9 mouse cellular contexts compared by ENCODE assay signal in the genomic region with DNA sequence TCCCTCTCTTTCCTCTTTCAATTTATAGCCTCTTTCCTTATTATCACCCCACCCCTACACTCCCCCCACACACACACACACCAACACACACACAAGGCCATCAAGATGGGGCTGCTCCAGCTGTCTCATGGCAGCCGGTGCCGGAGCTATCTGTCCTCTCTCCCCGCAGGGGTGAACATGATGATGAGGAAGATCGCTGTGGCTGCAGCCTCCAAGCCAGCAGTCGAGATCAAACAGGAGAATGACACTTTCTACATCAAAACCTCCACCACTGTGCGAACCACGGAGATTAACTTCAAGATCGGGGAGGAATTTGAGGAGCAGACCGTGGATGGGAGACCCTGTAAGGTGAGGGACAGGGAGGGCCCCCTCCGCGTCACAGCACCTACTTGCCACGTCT. TPM values are rescaled to one million over a fixed set of nuclear protein-coding genes. Genes with fewer than 3 reads are reported as not detected.
DNase-seq lines count a peak whose midpoint lies in the region; ATAC-seq and TF ChIP-seq lines count a peak whose summit lies in the region.
"Had no signal": no experiment of that assay in that cellular context is flagged by ENCODE, and none has a peak within 500 bp of the region (broad histone marks: within the 10 kb centered on the region; RNA-seq: fewer than 3 reads in every experiment).

No protein-coding gene starts in this region.

- peak overlapping the region; percentile 55 for H3K4me2 ChIP-seq in heart, postnatal 0 days (ENCODE audit: low read depth, low read length)
- H3K4me2 ChIP-seq in embryonic facial prominence, embryonic 13.5 days = peak overlapping the region; percentile 73
- peak overlapping the region; percentile 54 for H3K4me2 ChIP-seq in intestine, embryonic 14.5 days (ENCODE audit: low read length)
- peak overlapping the region; percentile 34 for H3K4me2 ChIP-seq in midbrain, embryonic 15.5 days

- peaks cover 10% of the 10 kb centered on the region for H3K4me1 ChIP-seq in heart, postnatal 0 days (ENCODE audit: control insufficient read depth, insufficient read depth)
- peaks cover 61% of the 10 kb centered on the region for H3K4me1 ChIP-seq in embryonic facial prominence, embryonic 13.5 days
- peaks cover 42% of the 10 kb centered on the region for H3K4me1 ChIP-seq in intestine, embryonic 14.5 days (replicated peaks; ENCODE audit: control insufficient read depth, insufficient read depth, low read length)
- peaks cover 51% of the 10 kb centered on the region for H3K4me1 ChIP-seq in midbrain, embryonic 15.5 days

- ATAC-seq in heart, postnatal 0 days (ENCODE audit: insufficient read depth, low read depth) = no peak
- no peak for ATAC-seq in embryonic facial prominence, embryonic 13.5 days (ENCODE audit: insufficient number of reproducible peaks, insufficient read depth, low FRiP score, low TSS enrichment, low read depth)
- no peak for ATAC-seq in intestine, embryonic 14.5 days (replicated peaks; ENCODE audit: low FRiP score, low TSS enrichment, low read depth)
- no peak for ATAC-seq in midbrain, embryonic 15.5 days (replicated peaks)

- DNase-seq in heart, postnatal 0 days (ENCODE audit: low spot score) = no peak
- DNase-seq in heart, postnatal 14 days = no peak
- DNase-seq in intestine, embryonic 14.5 days (ENCODE audit: low spot score) = no peak
- DNase-seq in gastrocnemius, adult 8-10 months (ENCODE audit: low spot score in 2 of 2) = no peak
- no peak for DNase-seq in gastrocnemius, postnatal 14 days
- no peak for DNase-seq in urinary bladder, adult 2 months (ENCODE audit: low spot score)

- H3K36me3 ChIP-seq in heart, postnatal 0 days (replicated peaks; ENCODE audit: control insufficient read depth, insufficient read depth, low read length) = no peaks in the 10 kb centered on the region
- H3K36me3 ChIP-seq in embryonic facial prominence, embryonic 13.5 days = peaks cover 33% of the 10 kb centered on the region
- H3K36me3 ChIP-seq in intestine, embryonic 14.5 days (ENCODE audit: control insufficient read depth, insufficient read depth, low read length) = no peaks in the 10 kb centered on the region
- no peaks in the 10 kb centered on the region for H3K36me3 ChIP-seq in midbrain, embryonic 15.5 days (replicated peaks)

- H3K4me3 ChIP-seq in heart, postnatal 0 days (ENCODE audit: low read depth, low read length) = peak overlapping the region; percentile 35
- H3K4me3 ChIP-seq in embryonic facial prominence, embryonic 13.5 days = peak overlapping the region; percentile 58
- H3K4me3 ChIP-seq in intestine, embryonic 14.5 days (ENCODE audit: low read depth, low read length) = peak overlapping the region; percentile 32
- H3K4me3 ChIP-seq in midbrain, embryonic 15.5 days = peak overlapping the region; percentile 8; the same call in 1 of the 2 replicates

- H3K27ac ChIP-seq in heart, postnatal 0 days (ENCODE audit: low read depth) = no peak overlapping the region
- peak overlapping the region; percentile 88 for H3K27ac ChIP-seq in embryonic facial prominence, embryonic 13.5 days
- peak overlapping the region; percentile 54; the same call in 1 of the 2 replicates for H3K27ac ChIP-seq in intestine, embryonic 14.5 days (ENCODE audit: low read depth)
- no peak overlapping the region; the same call in 1 of the 2 replicates for H3K27ac ChIP-seq in midbrain, embryonic 15.5 days
- H3K27ac ChIP-seq: macrophage had no signal

- 13% methylated on average over 12 of the region's 12 CpGs for WGBS in heart, postnatal 0 days
- 20% methylated on average over 12 of the region's 12 CpGs for WGBS in embryonic facial prominence, embryonic 13.5 days
- WGBS in intestine, embryonic 14.5 days = 21% methylated on average over 12 of the region's 12 CpGs
- WGBS in midbrain, embryonic 15.5 days = 16% methylated on average over 12 of the region's 12 CpGs

- peak overlapping the region; percentile 32; the same call in 1 of the 2 replicates for H3K9ac ChIP-seq in heart, postnatal 0 days (replicated peaks; ENCODE audit: low read depth, low read length)
- H3K9ac ChIP-seq in embryonic facial prominence, embryonic 13.5 days = peak overlapping the region; percentile 64
- H3K9ac ChIP-seq in intestine, embryonic 14.5 days (ENCODE audit: low read length) = peak overlapping the region; percentile 38
- no peak overlapping the region for H3K9ac ChIP-seq in midbrain, embryonic 15.5 days

- TF ChIP-seq CTCF in heart, postnatal 0 days (IDR thresholded peaks at IDR 0.05; ENCODE audit: low read depth) = no peak

- H3K27me3 ChIP-seq in heart, postnatal 0 days (ENCODE audit: control insufficient read depth, insufficient read depth, low read length) = peaks cover 65% of the 10 kb centered on the region
- H3K27me3 ChIP-seq in embryonic facial prominence, embryonic 13.5 days = no peaks in the 10 kb centered on the region
- peaks cover 27% of the 10 kb centered on the region for H3K27me3 ChIP-seq in intestine, embryonic 14.5 days (replicated peaks; ENCODE audit: control insufficient read depth, insufficient read depth, low read length)
- no peaks in the 10 kb centered on the region for H3K27me3 ChIP-seq in midbrain, embryonic 15.5 days (replicated peaks)

- intact Hi-C loops in heart, postnatal 14 days (cut with DNase I) = no loop called here
- intact Hi-C loops in gastrocnemius, postnatal 14 days (cut with DNase I; ENCODE audit: low total_unique reads) = no loop called here

- H3K9me3 ChIP-seq in heart, postnatal 0 days (replicated peaks; ENCODE audit: control insufficient read depth, low read length) = no peaks in the 10 kb centered on the region
- H3K9me3 ChIP-seq in embryonic facial prominence, embryonic 13.5 days = no peaks in the 10 kb centered on the region
- H3K9me3 ChIP-seq in intestine, embryonic 14.5 days (ENCODE audit: control insufficient read depth, low read length) = no peaks in the 10 kb centered on the region
- H3K9me3 ChIP-seq in midbrain, embryonic 15.5 days = no peaks in the 10 kb centered on the region

- TF ChIP-seq EP300 in heart, postnatal 0 days (IDR thresholded peaks at IDR 0.05; ENCODE audit: low read depth) = no peak

RNA-seq across cellular contexts. Expression of a gene that starts 3.5 kb away (rescaled TPM):
- 0.53 TPM in 1 of 2 replicates, not detected in the other for total RNA-seq in heart, postnatal 0 days (2014; rRNA removed; ENCODE audit: low replicate concordance)
- polyA plus RNA-seq in heart, postnatal 0 days (2015; fragmentation: Nextera tagmentation; extraction: Ambion mirVana) = 0.37 and 0.62 TPM in 2 replicates
- under 1 TPM; 0.31 to 0.56 TPM for total RNA-seq in heart, postnatal 14 days (2021)
- polyA plus RNA-seq in embryonic facial prominence, embryonic 13.5 days (2015; fragmentation: Nextera tagmentation; extraction: Ambion mirVana) = 345 and 370 TPM in 2 replicates
- 9.7 and 14.4 TPM in 2 replicates for polyA plus RNA-seq in intestine, embryonic 14.5 days (2014; fragmentation: Nextera tagmentation; extraction: Ambion mirVana)
- 44.8 and 52.1 TPM in 2 replicates for polyA plus RNA-seq in midbrain, embryonic 15.5 days (2015; fragmentation: Nextera tagmentation; extraction: Ambion mirVana)
- total RNA-seq in gastrocnemius, adult 8-10 months (2022) = not detected
- total RNA-seq in gastrocnemius, postnatal 14 days (2021) = under 1 TPM; 0.31 to 0.33 TPM
- 0.91 and 1.4 TPM in 2 replicates for polyA plus RNA-seq in urinary bladder, adult 2 months (2012; rRNA removed)
- polyA plus RNA-seq: macrophage had no signal

RNA-seq across cellular contexts. Expression of a gene that starts 18.9 kb away (rescaled TPM):
- 17.2 and 35.7 TPM in 2 replicates for total RNA-seq in heart, postnatal 0 days (2014; rRNA removed; ENCODE audit: low replicate concordance)
- polyA plus RNA-seq in heart, postnatal 0 days (2015; fragmentation: Nextera tagmentation; extraction: Ambion mirVana) = 9.1 and 9.9 TPM in 2 replicates
- 10 to 100 TPM; 32.5 to 39.0 TPM for total RNA-seq in heart, postnatal 14 days (2021)
- polyA plus RNA-seq in embryonic facial prominence, embryonic 13.5 days (2015; fragmentation: Nextera tagmentation; extraction: Ambion mirVana) = 13.8 and 17.7 TPM in 2 replicates
- 11.9 and 13.4 TPM in 2 replicates for polyA plus RNA-seq in intestine, embryonic 14.5 days (2014; fragmentation: Nextera tagmentation; extraction: Ambion mirVana)
- 33.0 and 40.7 TPM in 2 replicates for polyA plus RNA-seq in midbrain, embryonic 15.5 days (2015; fragmentation: Nextera tagmentation; extraction: Ambion mirVana)
- total RNA-seq in gastrocnemius, adult 8-10 months (2022) = 10 to 100 TPM in 2 of 4 experiments, 1 to 10 TPM in 2; 8.7 to 18.0 (median 12.0) TPM
- 10 to 100 TPM; 37.2 to 51.2 TPM for total RNA-seq in gastrocnemius, postnatal 14 days (2021)
- polyA plus RNA-seq in urinary bladder, adult 2 months (2012; rRNA removed) = 3.7 and 5.3 TPM in 2 replicates

RNA-seq across cellular contexts. Expression of a gene that starts 21.4 kb away (rescaled TPM):
- 14.5 and 56.8 TPM in 2 replicates for total RNA-seq in heart, postnatal 0 days (2014; rRNA removed; ENCODE audit: low replicate concordance)
- 7.9 and 8.0 TPM in 2 replicates for polyA plus RNA-seq in heart, postnatal 0 days (2015; fragmentation: Nextera tagmentation; extraction: Ambion mirVana)
- 1 to 10 TPM; 6.9 to 8.5 TPM for total RNA-seq in heart, postnatal 14 days (2021)
- 21.1 and 25.2 TPM in 2 replicates for polyA plus RNA-seq in embryonic facial prominence, embryonic 13.5 days (2015; fragmentation: Nextera tagmentation; extraction: Ambion mirVana)
- 17.9 and 21.8 TPM in 2 replicates for polyA plus RNA-seq in intestine, embryonic 14.5 days (2014; fragmentation: Nextera tagmentation; extraction: Ambion mirVana)
- 23.0 and 23.2 TPM in 2 replicates for polyA plus RNA-seq in midbrain, embryonic 15.5 days (2015; fragmentation: Nextera tagmentation; extraction: Ambion mirVana)
- total RNA-seq in gastrocnemius, adult 8-10 months (2022) = 1 to 10 TPM; 2.4 to 4.1 (median 3.5) TPM
- 1 to 10 TPM; 3.6 to 3.9 TPM for total RNA-seq in gastrocnemius, postnatal 14 days (2021)
- polyA plus RNA-seq in urinary bladder, adult 2 months (2012; rRNA removed) = 28.4 and 33.2 TPM in 2 replicates

RNA-seq across cellular contexts. Expression of a gene that starts 21.8 kb away (rescaled TPM):
- total RNA-seq in heart, postnatal 0 days (2014; rRNA removed; ENCODE audit: low replicate concordance) = 8.2 and 24.0 TPM in 2 replicates
- 14.2 and 16.2 TPM in 2 replicates for polyA plus RNA-seq in heart, postnatal 0 days (2015; fragmentation: Nextera tagmentation; extraction: Ambion mirVana)
- total RNA-seq in heart, postnatal 14 days (2021) = 10 to 100 TPM; 15.7 TPM
- polyA plus RNA-seq in embryonic facial prominence, embryonic 13.5 days (2015; fragmentation: Nextera tagmentation; extraction: Ambion mirVana) = 69.0 and 74.3 TPM in 2 replicates
- polyA plus RNA-seq in intestine, embryonic 14.5 days (2014; fragmentation: Nextera tagmentation; extraction: Ambion mirVana) = 32.8 and 35.9 TPM in 2 replicates
- 30.5 and 34.9 TPM in 2 replicates for polyA plus RNA-seq in midbrain, embryonic 15.5 days (2015; fragmentation: Nextera tagmentation; extraction: Ambion mirVana)
- 1 to 10 TPM; 5.8 to 7.6 (median 7.2) TPM for total RNA-seq in gastrocnemius, adult 8-10 months (2022)
- 1 to 10 TPM; 9.0 to 9.6 TPM for total RNA-seq in gastrocnemius, postnatal 14 days (2021)
- polyA plus RNA-seq in urinary bladder, adult 2 months (2012; rRNA removed) = 22.8 and 24.0 TPM in 2 replicates

RNA-seq across cellular contexts. Expression of a gene that starts 32.6 kb away (rescaled TPM):
- total RNA-seq in heart, postnatal 0 days (2014; rRNA removed; ENCODE audit: low replicate concordance) = 53.9 and 57.1 TPM in 2 replicates
- 62.3 and 67.2 TPM in 2 replicates for polyA plus RNA-seq in heart, postnatal 0 days (2015; fragmentation: Nextera tagmentation; extraction: Ambion mirVana)
- 10 to 100 TPM; 65.8 to 71.0 TPM for total RNA-seq in heart, postnatal 14 days (2021)
- 80.1 and 84.0 TPM in 2 replicates for polyA plus RNA-seq in embryonic facial prominence, embryonic 13.5 days (2015; fragmentation: Nextera tagmentation; extraction: Ambion mirVana)
- polyA plus RNA-seq in intestine, embryonic 14.5 days (2014; fragmentation: Nextera tagmentation; extraction: Ambion mirVana) = 73.3 and 74.2 TPM in 2 replicates
- polyA plus RNA-seq in midbrain, embryonic 15.5 days (2015; fragmentation: Nextera tagmentation; extraction: Ambion mirVana) = 51.5 and 55.4 TPM in 2 replicates
- total RNA-seq in gastrocnemius, adult 8-10 months (2022) = 10 to 100 TPM; 40.9 to 48.1 (median 45.8) TPM
- 10 to 100 TPM; 42.1 to 46.5 TPM for total RNA-seq in gastrocnemius, postnatal 14 days (2021)
- polyA plus RNA-seq in urinary bladder, adult 2 months (2012; rRNA removed) = 120 and 132 TPM in 2 replicates

Comparison
In these comparisons a context has a peak if more than half of its experiments do, and no peak if none do; other contexts are left out.
1. H3K27ac ChIP-seq: peak in embryonic facial prominence, embryonic 13.5 days (single experiment) and intestine, embryonic 14.5 days (single experiment); none in heart, postnatal 0 days (single experiment) and midbrain, embryonic 15.5 days (single experiment).
2. H3K4me3 ChIP-seq: peak in every context shown above with its lines; median percentile 58 in embryonic facial prominence, embryonic 13.5 days; 35 in heart, postnatal 0 days; 32 in intestine, embryonic 14.5 days; 8 in midbrain, embryonic 15.5 days.
3. Peak in every context shown above with its lines, with median percentiles within 50 percentile points of each other: H3K4me2 ChIP-seq.